Mouse (Mus musculus): Measurements from ENCODE around the gene Rnf151. TPM values are rescaled to one million over a fixed set of nuclear protein-coding genes. Genes with fewer than 3 reads are reported as not detected.

The Rnf151 gene
- total RNA-seq, 2 experiments from 2014 or later: not detected

- peak; percentile 96 for ATAC-seq (ENCODE audit: poor library complexity, severe bottlenecking)
Observed at GRCm38 (mm10) chr17:24706982-24707800, 10.7 kb downstream of the Rnf151 start, which contains the start of gene Tbl3. TSS of gene Tbl3 (minus strand) at chr17:24707660.

GRCm38 (mm10) chr17:24705821-24706220 lies 12.0 kb downstream of the Rnf151 start:
- ATAC-seq (ENCODE audit: poor library complexity, severe bottlenecking): no peak

- no peak for ATAC-seq (ENCODE audit: poor library complexity, severe bottlenecking)
Observed at GRCm38 (mm10) chr17:24701251-24701650, 16.6 kb downstream of the Rnf151 start.

GRCm38 (mm10) chr17:24699473-24699872 lies 18.4 kb downstream of the Rnf151 start:
- no peak for ATAC-seq (ENCODE audit: poor library complexity, severe bottlenecking)

GRCm38 (mm10) chr17:24698715-24699114 lies 19.1 kb downstream of the Rnf151 start:
- no peak for ATAC-seq (ENCODE audit: poor library complexity, severe bottlenecking)

- no peak for ATAC-seq (ENCODE audit: poor library complexity, severe bottlenecking)
Observed at GRCm38 (mm10) chr17:24697985-24698384, 19.9 kb downstream of the Rnf151 start.

- ATAC-seq (ENCODE audit: poor library complexity, severe bottlenecking): peak; percentile 93
Observed at GRCm38 (mm10) chr17:24696011-24696697, 21.7 kb downstream of the Rnf151 start, which contains the start of the genes Gfer and Noxo1. TSS of gene Gfer (minus strand) at chr17:24696156. TSS of gene Noxo1 (plus strand) at chr17:24696234.

GRCm38 (mm10) chr17:24695326-24696010 lies 22.4 kb downstream of the Rnf151 start:
- ATAC-seq (ENCODE audit: poor library complexity, severe bottlenecking): no peak

GRCm38 (mm10) chr17:24692385-24692784 lies 25.5 kb downstream of the Rnf151 start:
- ATAC-seq (ENCODE audit: poor library complexity, severe bottlenecking): no peak

GRCm38 (mm10) chr17:24689251-24690081 lies 28.4 kb downstream of the Rnf151 start, which contains the start of gene Syngr3:
TSS of gene Syngr3 (minus strand) at chr17:24689955.
- no peak for ATAC-seq (ENCODE audit: poor library complexity, severe bottlenecking)

- ATAC-seq (ENCODE audit: poor library complexity, severe bottlenecking): no peak
Observed at GRCm38 (mm10) chr17:24687599-24687998, 30.3 kb downstream of the Rnf151 start.

GRCm38 (mm10) chr17:24687146-24687595 lies 30.7 kb downstream of the Rnf151 start:
- peak; percentile 86 for ATAC-seq (ENCODE audit: poor library complexity, severe bottlenecking)

GRCm38 (mm10) chr17:24686514-24686913 lies 31.3 kb downstream of the Rnf151 start:
- peak; percentile 58 for ATAC-seq (ENCODE audit: poor library complexity, severe bottlenecking)

GRCm38 (mm10) chr17:24677500-24678080 lies 40.3 kb downstream of the Rnf151 start:
- no peak for ATAC-seq (ENCODE audit: poor library complexity, severe bottlenecking)

- no peak for ATAC-seq (ENCODE audit: poor library complexity, severe bottlenecking)
Observed at GRCm38 (mm10) chr17:24676877-24677276, 41.0 kb downstream of the Rnf151 start.

GRCm38 (mm10) chr17:24676187-24676586 lies 41.7 kb downstream of the Rnf151 start:
- peak; percentile 74 for ATAC-seq (ENCODE audit: poor library complexity, severe bottlenecking)

- no peak for ATAC-seq (ENCODE audit: poor library complexity, severe bottlenecking)
Observed at GRCm38 (mm10) chr17:24674277-24674676, 43.6 kb downstream of the Rnf151 start.

- ATAC-seq (ENCODE audit: poor library complexity, severe bottlenecking): no peak
Observed at GRCm38 (mm10) chr17:24672141-24672540, 45.7 kb downstream of the Rnf151 start.

- ATAC-seq (ENCODE audit: poor library complexity, severe bottlenecking): no peak
Observed at GRCm38 (mm10) chr17:24671346-24671745, 46.5 kb downstream of the Rnf151 start.
